Mouse (Mus musculus) NIH3T3 (cell line): ENCODE data around the gene Ntn3.
A peak's percentile ranks its signal among the peaks of the same experiment; 100 is the strongest.

ENCODE experiments used
- DNase-seq: peaks from one replicate; pipeline ENCODE4 v3.0.0-alpha.2; 2012; ENCODE audit warnings: low read depth

Gene Ntn3

GRCm38 (mm10) chr17:24190934-24191333 lies 18.4 kb downstream of the Ntn3 start:
- no peak for DNase-seq

GRCm38 (mm10) chr17:24174259-24174658 lies 35.1 kb downstream of the Ntn3 start:
- no peak for DNase-seq

GRCm38 (mm10) chr17:24173423-24173822 lies 35.9 kb downstream of the Ntn3 start:
- DNase-seq, result peak; percentile 88

- DNase-seq, result no peak
Observed at GRCm38 (mm10) chr17:24171738-24172137, 37.6 kb downstream of the Ntn3 start.

GRCm38 (mm10) chr17:24170729-24171128 lies 38.6 kb downstream of the Ntn3 start:
- DNase-seq, result no peak

- DNase-seq, result no peak
Observed at GRCm38 (mm10) chr17:24170125-24170524, 39.2 kb downstream of the Ntn3 start.

- DNase-seq, result peak; percentile 97
Observed at GRCm38 (mm10) chr17:24169317-24170065, 39.8 kb downstream of the Ntn3 start, which contains the start of gene Atp6v0c. Gene Atp6v0c, minus strand, starts transcription at chr17:24169702.

- peak; percentile 82 for DNase-seq
Observed at GRCm38 (mm10) chr17:24168590-24169277, 40.6 kb downstream of the Ntn3 start.

- DNase-seq, result no peak
Observed at GRCm38 (mm10) chr17:24167891-24168505, 41.3 kb downstream of the Ntn3 start.

- no peak for DNase-seq
Observed at GRCm38 (mm10) chr17:24167120-24167519, 42.2 kb downstream of the Ntn3 start.

- no peak for DNase-seq
Observed at GRCm38 (mm10) chr17:24164566-24165259, 44.6 kb downstream of the Ntn3 start.

GRCm38 (mm10) chr17:24163176-24163962 lies 46.0 kb downstream of the Ntn3 start, which contains the start of gene Amdhd2:
Gene Amdhd2, minus strand, starts transcription at chr17:24163766.
- DNase-seq, result peak; percentile 100

- DNase-seq, result peak; percentile 48
Observed at GRCm38 (mm10) chr17:24162584-24163175, 46.7 kb downstream of the Ntn3 start.

GRCm38 (mm10) chr17:24161466-24161865 lies 47.9 kb downstream of the Ntn3 start:
- no peak for DNase-seq

- no peak for DNase-seq
Observed at GRCm38 (mm10) chr17:24157526-24157925, 51.8 kb downstream of the Ntn3 start.

GRCm38 (mm10) chr17:24157121-24157520 lies 52.2 kb downstream of the Ntn3 start:
- no peak for DNase-seq

GRCm38 (mm10) chr17:24156394-24156793 lies 52.9 kb downstream of the Ntn3 start:
- no peak for DNase-seq

GRCm38 (mm10) chr17:24155742-24156141 lies 53.6 kb downstream of the Ntn3 start:
- DNase-seq, result no peak

- DNase-seq, result no peak
Observed at GRCm38 (mm10) chr17:24154463-24154862, 54.9 kb downstream of the Ntn3 start.
